Mouse (Mus musculus) lung, embryonic 14.5 days (tissue): ENCODE data around the gene Dnm1. TPM values are rescaled to one million over a fixed set of nuclear protein-coding genes. Genes with fewer than 3 reads are reported as not detected.

Source experiments
- ATAC-seq: fragments of 200-750 bp; cut with Nextera tagmentation; 2 replicates; pipeline ENCODE4 v1.8.0; 2017; ENCODE audit warnings: mild to moderate bottlenecking, moderate TSS enrichment, moderate library complexity; ENCODE audit not compliant: insufficient read depth
- DNase-seq: peaks from one replicate; pipeline ENCODE4 v3.0.0-alpha.2; 2015
- H3K27ac ChIP-seq: fragments of 300-500 bp; sonication (generic); 2 replicates; pipeline ENCODE4 v1.5.1; 2014; ENCODE audit warnings: low read depth, mild to moderate bottlenecking, moderate library complexity
- H3K27me3 ChIP-seq: fragments of 300-500 bp; sonication (generic); 2 replicates; pipeline ENCODE4 v1.6.1; 2014; ENCODE audit warnings: low read length, control low read depth; ENCODE audit not compliant: insufficient read depth
- H3K36me3 ChIP-seq: fragments of 300-500 bp; sonication (generic); 2 replicates; pipeline ENCODE4 v1.6.1; 2014; ENCODE audit warnings: control low read depth; ENCODE audit not compliant: insufficient read depth
- H3K4me1 ChIP-seq: fragments of 300-500 bp; sonication (generic); 2 replicates; pipeline ENCODE4 v1.6.1; 2014; ENCODE audit warnings: antibody characterized with exemption, control low read depth; ENCODE audit not compliant: insufficient read depth
- H3K4me2 ChIP-seq: fragments of 300-500 bp; sonication (generic); 2 replicates; pipeline ENCODE4 v1.6.1; 2014; ENCODE audit warnings: mild to moderate bottlenecking
- H3K4me3 ChIP-seq: fragments of 300-500 bp; sonication (generic); 2 replicates; pipeline ENCODE4 v1.5.1; 2014; ENCODE audit warnings: low read depth, low read length
- H3K9ac ChIP-seq: fragments of 300-500 bp; sonication (generic); 2 replicates; pipeline ENCODE4 v1.6.1; 2014
- H3K9me3 ChIP-seq: fragments of 300-500 bp; sonication (generic); 2 replicates; pipeline ENCODE4 v1.6.1; 2016; ENCODE audit warnings: low read depth, low read length, control low read depth
- CTCF ChIP-seq: IDR thresholded peaks from 2 replicates; pipeline ENCODE4 v1.5.1; 2016; ENCODE audit warnings: antibody characterized with exemption, low read depth
- WGBS: fragments of 180-500 bp; shearing (Covaris S2); extraction: QIAGEN DNeasy Blood & Tissue Kit; methylation state at CpG from one replicate; pipeline ENCODE4 v1.1.7; 2014; 5-methylcytosine and 5-hydroxymethylcytosine counted together
- polyA plus RNA-seq: library from polyadenylated mRNA; unstranded; fragments of >200 nt; fragmentation: Nextera tagmentation; extraction: Ambion mirVana; gene quantifications from 2 replicates; pipeline ENCODE4 v1.2.1, GENCODE M21; 2014

Gene Dnm1
- polyA plus RNA-seq, 1 experiment from 2014 or later: 17.5 TPM

DNA sequence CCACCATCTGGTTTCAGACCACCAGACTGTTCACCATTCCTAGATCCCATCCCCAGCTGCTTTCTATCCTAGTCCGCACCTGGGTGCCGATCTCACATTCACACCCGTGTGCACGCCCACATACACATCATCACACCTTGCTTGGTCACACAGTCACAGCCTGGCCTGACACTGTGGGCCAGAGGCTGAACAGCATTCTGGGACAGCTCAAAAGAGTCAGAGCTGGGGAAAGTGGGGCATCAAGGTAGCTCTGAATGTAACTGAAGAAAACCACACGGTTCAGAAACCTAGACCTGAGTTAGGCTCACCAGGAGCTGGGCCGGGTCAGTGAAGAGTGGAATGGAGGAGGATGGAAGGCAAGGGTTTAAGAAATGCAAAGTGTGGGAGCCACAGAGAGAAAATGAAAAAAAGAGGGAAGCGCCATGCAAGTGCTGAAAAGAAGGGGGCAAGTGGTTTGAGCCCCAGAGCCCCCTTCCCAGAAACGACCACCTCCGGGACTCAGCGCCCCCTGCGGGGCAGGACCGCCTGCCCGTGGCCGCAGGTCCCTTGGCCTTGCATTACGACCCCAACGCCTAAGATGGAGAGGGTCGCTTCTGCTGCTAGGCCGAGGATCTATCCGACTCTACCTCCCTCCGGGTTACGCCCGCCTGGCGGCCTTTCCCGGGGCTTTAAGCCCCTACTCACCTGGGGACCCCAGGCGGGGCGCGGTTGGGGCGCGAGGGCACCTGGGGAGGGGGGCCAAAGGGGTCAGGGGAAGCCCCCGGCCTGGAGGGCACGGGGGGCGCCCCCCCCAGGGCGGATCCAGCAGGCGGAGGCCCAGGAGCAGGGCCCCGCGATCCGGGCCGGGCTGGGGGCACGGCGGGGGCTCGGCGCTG is 41.5 kb downstream of the Dnm1 start:
- DNase-seq (no peak), ATAC-seq (no peak)
- Histone ChIP-seq H3K4me3 (peak overlapping the region; percentile 72), H3K4me2 (peak overlapping the region; percentile 100), H3K27me3 (no peaks in the 10 kb centered on the region), H3K36me3 (peaks cover 39% of the 10 kb centered on the region), H3K9me3 (no peaks in the 10 kb centered on the region), H3K9ac (peak overlapping the region; percentile 74), H3K4me1 (peaks cover 23% of the 10 kb centered on the region), H3K27ac (no peak overlapping the region; the same call in 1 of the 2 replicates)
- peak; percentile 45 for TF ChIP-seq CTCF
- 6% methylated on average over 40 of the region's 42 CpGs for WGBS

DNA sequence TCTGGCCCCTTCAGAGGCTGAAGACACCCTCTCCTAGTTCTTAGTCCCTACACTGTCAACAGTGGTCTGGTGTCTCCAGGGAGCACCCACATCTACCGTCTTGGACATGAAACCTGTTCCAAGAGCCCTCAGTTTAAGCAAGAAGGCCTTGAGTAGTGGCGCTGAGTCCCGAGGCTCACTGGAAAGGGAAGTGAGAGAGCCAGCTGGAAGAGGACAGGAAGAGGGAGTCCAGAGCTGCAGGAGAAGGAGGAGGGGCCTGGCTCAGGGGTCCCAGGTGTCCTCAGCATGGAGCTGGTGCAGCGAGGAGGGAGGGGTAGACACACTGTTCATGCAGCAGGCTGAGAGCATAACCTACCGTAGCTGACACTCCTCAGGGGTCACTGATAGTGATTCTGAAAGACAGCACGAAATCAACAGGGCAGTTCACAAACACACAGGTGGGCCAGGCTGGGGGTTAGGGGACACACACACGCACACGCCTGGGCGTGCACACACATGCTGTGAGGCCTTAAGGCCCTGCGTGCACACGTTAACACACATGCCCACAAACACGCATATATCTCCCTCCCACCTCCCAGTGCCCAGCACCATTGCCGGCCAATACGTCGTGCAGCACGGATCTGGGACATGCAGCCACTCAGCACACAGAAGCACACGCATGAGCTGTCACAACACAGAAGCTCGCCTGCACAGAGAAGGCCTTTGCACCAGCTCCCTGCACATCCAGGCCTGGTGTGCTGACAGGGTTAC is 42.9 kb downstream of the Dnm1 start:
- 82% methylated on average over 18 of the region's 18 CpGs for WGBS
- peak overlapping the region; percentile 100 for H3K4me2 ChIP-seq
- H3K9ac ChIP-seq: peak overlapping the region; percentile 74; the same call in 1 of the 2 replicates

DNA sequence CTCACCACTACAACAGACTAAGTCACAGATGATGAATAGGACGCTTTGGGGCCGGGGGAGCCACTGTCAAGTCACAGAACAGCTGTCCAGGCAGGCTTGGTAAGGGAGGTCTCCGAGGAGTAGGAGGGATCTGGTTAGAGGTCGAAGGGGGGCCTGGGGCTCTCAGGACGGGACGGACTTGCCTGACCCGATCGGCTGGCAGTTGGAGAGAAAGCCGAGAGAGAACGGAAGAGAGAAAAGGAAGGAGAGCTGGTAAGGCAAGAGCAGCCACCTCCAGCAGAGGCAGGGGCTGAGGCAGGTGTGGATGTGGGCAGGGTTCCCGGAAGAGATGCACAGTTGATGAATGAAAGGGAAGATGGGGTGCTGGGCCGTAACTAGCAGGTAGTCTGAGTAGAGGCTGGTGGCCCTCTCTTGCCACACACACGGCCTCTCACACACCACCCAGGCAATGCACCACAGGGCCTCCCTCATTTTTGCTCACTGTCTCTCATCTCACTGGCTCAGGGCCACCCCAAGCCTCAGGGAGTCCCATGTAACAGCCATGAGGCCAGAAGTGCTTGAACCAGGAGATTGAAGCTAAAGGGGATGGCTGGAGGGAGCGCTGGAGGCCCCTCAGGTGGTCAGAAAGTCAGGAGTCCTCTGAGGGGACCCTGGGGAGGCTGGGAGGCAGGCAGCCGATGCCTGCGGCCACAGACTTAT is 44.1 kb downstream of the Dnm1 start:
- Histone ChIP-seq H3K36me3 (peaks cover 65% of the 10 kb centered on the region), H3K27me3 (no peaks in the 10 kb centered on the region), H3K9ac (no peak overlapping the region), H3K9me3 (no peaks in the 10 kb centered on the region), H3K27ac (no peak overlapping the region), H3K4me2 (no peak overlapping the region), H3K4me3 (no peak overlapping the region), H3K4me1 (peaks cover 7% of the 10 kb centered on the region)
- TF ChIP-seq CTCF: no peak
- 80% methylated on average over 16 of the region's 16 CpGs for WGBS
- ATAC-seq (no peak), DNase-seq (no peak)

More for the DNA sequence above, 42.9 kb downstream of the Dnm1 start:
- H3K4me1 ChIP-seq: peaks cover 12% of the 10 kb centered on the region
- H3K27ac ChIP-seq: no peak overlapping the region; the same call in 1 of the 2 replicates
- no peaks in the 10 kb centered on the region for H3K9me3 ChIP-seq
- ATAC-seq (no peak), DNase-seq (no peak)
- TF ChIP-seq CTCF: no peak
- H3K27me3 ChIP-seq: no peaks in the 10 kb centered on the region
- H3K36me3 ChIP-seq: peaks cover 53% of the 10 kb centered on the region
- no peak overlapping the region for H3K4me3 ChIP-seq

GRCm38 (mm10) chr2:32307941-32308760 is 45.0 kb downstream of the Dnm1 start:
- ATAC-seq: no peak
- Histone ChIP-seq H3K9me3 (no peaks in the 10 kb centered on the region), H3K36me3 (peaks cover 74% of the 10 kb centered on the region), H3K4me2 (no peak overlapping the region), H3K4me3 (no peak overlapping the region), H3K4me1 (peaks cover 7% of the 10 kb centered on the region), H3K27me3 (no peaks in the 10 kb centered on the region), H3K27ac (no peak overlapping the region), H3K9ac (no peak overlapping the region)
- WGBS: 44% methylated on average over 8 of the region's 8 CpGs
- peak; percentile 88 for DNase-seq
- TF ChIP-seq CTCF: peak; percentile 91

- Histone ChIP-seq H3K4me1 (peaks cover 7% of the 10 kb centered on the region), H3K4me2 (no peak overlapping the region), H3K4me3 (no peak overlapping the region), H3K36me3 (peaks cover 82% of the 10 kb centered on the region), H3K27ac (no peak overlapping the region), H3K9ac (no peak overlapping the region), H3K27me3 (no peaks in the 10 kb centered on the region), H3K9me3 (no peaks in the 10 kb centered on the region)
- DNase-seq (no peak), ATAC-seq (no peak)
- TF ChIP-seq CTCF: no peak
- WGBS: 77% methylated on average over 6 of the region's 6 CpGs
Measured at GRCm38 (mm10) chr2:32307247-32307798, 45.8 kb downstream of the Dnm1 start.

DNA sequence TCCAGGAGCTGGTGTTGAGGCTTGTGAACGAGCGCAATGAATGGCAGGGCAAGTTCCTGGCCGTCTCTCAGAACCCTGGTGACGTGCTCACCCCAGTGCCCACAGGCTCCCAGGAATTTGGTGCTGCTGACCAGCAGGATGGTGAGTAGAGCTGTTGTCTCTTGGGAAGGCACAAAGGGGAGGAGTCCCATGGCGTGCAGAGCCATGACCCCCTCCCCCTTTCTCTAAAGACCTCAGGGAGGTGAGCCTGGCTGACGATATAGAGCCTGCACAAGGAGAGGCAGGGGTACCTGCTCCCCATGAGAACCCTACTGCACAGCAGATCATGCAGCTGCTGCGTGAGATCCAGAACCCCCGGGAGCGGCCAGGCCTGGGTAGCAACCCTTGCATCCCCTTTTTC is 47.0 kb downstream of the Dnm1 start:
- Histone ChIP-seq H3K27ac (no peak overlapping the region), H3K4me1 (peaks cover 4% of the 10 kb centered on the region; the same call in 1 of the 2 replicates), H3K4me3 (no peak overlapping the region), H3K9ac (no peak overlapping the region), H3K9me3 (no peaks in the 10 kb centered on the region), H3K27me3 (no peaks in the 10 kb centered on the region), H3K36me3 (peaks cover 94% of the 10 kb centered on the region), H3K4me2 (no peak overlapping the region)
- DNase-seq (no peak), ATAC-seq (no peak)
- no peak for TF ChIP-seq CTCF
- 86% methylated on average over 9 of the region's 9 CpGs for WGBS
